Mouse (Mus musculus): ENCODE results near the gene Wnt5b. TPM values are rescaled to one million over a fixed set of nuclear protein-coding genes. Genes with fewer than 3 reads are reported as not detected.

Wnt5b gene
- total and polyA plus RNA-seq, 3 experiments: 0.03 TPM; not detected in 2

DNA sequence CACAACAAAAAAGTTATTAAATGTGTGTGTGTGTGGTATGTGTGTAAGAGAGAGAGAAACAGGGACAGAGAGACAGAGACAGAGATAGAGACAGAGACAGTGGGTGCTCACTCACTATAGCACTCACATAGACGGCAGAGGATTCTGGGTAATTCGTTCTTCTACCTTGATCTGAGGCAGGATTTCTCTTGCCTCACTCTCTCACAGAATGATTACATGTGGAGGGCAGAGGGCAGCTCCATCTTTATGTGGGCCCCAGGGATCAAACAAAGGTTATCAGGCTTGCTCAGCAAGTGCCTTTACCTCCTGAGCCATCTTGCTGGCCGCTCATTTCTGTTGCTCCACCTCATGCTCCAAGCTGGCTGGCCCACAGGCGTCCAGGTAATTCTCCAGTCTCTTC, 109.8 kb downstream of the Wnt5b start:
- Histone ChIP-seq H3K4me1 (ENCODE audit: insufficient read depth, low read depth, low read length) (no peaks in the 10 kb centered on the region), H3K27me3 (ENCODE audit: insufficient read depth, low read length) (peaks cover 19% of the 10 kb centered on the region), H3K4me3 (ENCODE audit: low read depth, low read length) (no peak overlapping the region), H3K9me3 (replicated peaks) (no peaks in the 10 kb centered on the region), H3K36me3 (replicated peaks) (no peaks in the 10 kb centered on the region)
- ATAC-seq (ENCODE audit: extremely low read depth, insufficient number of reproducible peaks, low FRiP score, poor library complexity, severe bottlenecking) (no peak), DNase-seq (ENCODE audit: low spot score) (no peak)
- TF ChIP-seq POLR2AphosphoS5 (IDR thresholded peaks at IDR 0.05; ENCODE audit: insufficient replicate concordance, low read depth, low read length) (no peak), GATA1 (IDR thresholded peaks at IDR 0.05; ENCODE audit: borderline replicate concordance, low read length) (no peak)

DNA sequence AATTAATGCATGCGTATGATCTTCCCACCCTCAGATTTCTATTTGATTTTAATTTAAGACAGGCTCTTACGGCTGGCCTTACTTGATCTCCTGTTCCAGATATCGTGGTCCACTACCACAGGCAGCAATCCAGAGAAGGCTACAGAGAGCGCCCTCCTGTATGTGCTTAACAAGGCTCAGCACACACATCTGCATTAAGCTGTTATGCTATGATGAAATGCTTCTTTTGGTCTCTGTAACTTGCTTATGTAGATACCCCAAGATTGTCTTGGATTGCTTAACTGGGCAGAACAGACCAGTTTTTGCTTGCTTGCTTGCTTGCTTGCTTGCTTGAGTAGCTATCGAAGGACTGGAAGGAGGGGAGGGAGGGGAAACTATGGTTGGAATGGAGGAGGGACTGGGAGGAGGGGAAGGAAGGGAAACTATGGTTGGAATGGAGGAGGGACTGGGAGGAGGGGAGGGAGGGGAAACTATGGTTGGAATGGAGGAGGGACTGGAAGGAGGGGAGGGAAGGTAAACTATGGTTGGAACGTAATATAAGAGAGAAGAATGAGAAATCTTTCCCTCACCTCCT, 112.3 kb downstream of the Wnt5b start:
- H3K9me3 ChIP-seq (replicated peaks): no peaks in the 10 kb centered on the region
- H3K4me1 ChIP-seq (ENCODE audit: insufficient read depth, low read depth, low read length): no peaks in the 10 kb centered on the region
- H3K27me3 ChIP-seq (ENCODE audit: insufficient read depth, low read length): peaks cover 17% of the 10 kb centered on the region
- TF ChIP-seq GATA1 (IDR thresholded peaks at IDR 0.05; ENCODE audit: borderline replicate concordance, low read length): no peak
- TF ChIP-seq CTCF (IDR thresholded peaks at IDR 0.05; ENCODE audit: low read depth, low read length): no peak
- TF ChIP-seq TAL1 (conservative IDR thresholded peaks at IDR 0.05; ENCODE audit: low read depth, low read length): no peak
- TF ChIP-seq GATA2 (IDR thresholded peaks at IDR 0.05; ENCODE audit: borderline replicate concordance, low read depth, low read length): no peak
- no peak for TF ChIP-seq POLR2AphosphoS5 (IDR thresholded peaks at IDR 0.05; ENCODE audit: insufficient replicate concordance, low read depth, low read length)
- H3K4me3 ChIP-seq (ENCODE audit: low read depth, low read length): no peak overlapping the region
- DNase-seq (ENCODE audit: low spot score) (no peak), ATAC-seq (ENCODE audit: extremely low read depth, insufficient number of reproducible peaks, low FRiP score, poor library complexity, severe bottlenecking) (no peak)
- no peaks in the 10 kb centered on the region for H3K36me3 ChIP-seq (replicated peaks)

DNA sequence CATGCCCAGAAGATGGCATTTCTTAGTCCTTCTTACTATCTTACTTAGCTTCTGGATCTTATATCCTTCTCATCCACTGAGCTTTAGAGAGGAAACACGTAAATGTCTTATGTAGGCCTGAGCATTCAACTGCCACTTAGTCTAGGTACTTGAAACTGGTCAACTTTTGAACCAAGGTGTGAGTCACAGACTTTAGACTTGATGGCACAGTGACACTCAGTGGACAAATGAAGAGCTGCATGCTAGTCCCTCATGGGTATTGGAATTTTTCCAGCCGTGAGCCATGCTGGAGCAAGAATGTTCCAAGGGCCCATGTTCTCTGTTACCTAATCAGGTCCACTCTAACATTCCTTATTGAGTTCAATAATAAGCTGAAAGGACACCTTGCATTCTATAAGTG, 113.6 kb downstream of the Wnt5b start:
- H3K4me3 ChIP-seq (ENCODE audit: low read depth, low read length): no peak overlapping the region
- no peak for ATAC-seq (ENCODE audit: extremely low read depth, insufficient number of reproducible peaks, low FRiP score, poor library complexity, severe bottlenecking)
- TF ChIP-seq POLR2AphosphoS5 (IDR thresholded peaks at IDR 0.05; ENCODE audit: insufficient replicate concordance, low read depth, low read length) (no peak), CTCF (IDR thresholded peaks at IDR 0.05; ENCODE audit: low read depth, low read length) (peak; percentile 69)
- no peaks in the 10 kb centered on the region for H3K36me3 ChIP-seq (replicated peaks)
- peak; percentile 23 for DNase-seq (ENCODE audit: low spot score)
- no peaks in the 10 kb centered on the region for H3K4me1 ChIP-seq (ENCODE audit: insufficient read depth, low read depth, low read length)
- no peaks in the 10 kb centered on the region for H3K9me3 ChIP-seq (replicated peaks)
- peaks cover 15% of the 10 kb centered on the region for H3K27me3 ChIP-seq (ENCODE audit: insufficient read depth, low read length)

DNA sequence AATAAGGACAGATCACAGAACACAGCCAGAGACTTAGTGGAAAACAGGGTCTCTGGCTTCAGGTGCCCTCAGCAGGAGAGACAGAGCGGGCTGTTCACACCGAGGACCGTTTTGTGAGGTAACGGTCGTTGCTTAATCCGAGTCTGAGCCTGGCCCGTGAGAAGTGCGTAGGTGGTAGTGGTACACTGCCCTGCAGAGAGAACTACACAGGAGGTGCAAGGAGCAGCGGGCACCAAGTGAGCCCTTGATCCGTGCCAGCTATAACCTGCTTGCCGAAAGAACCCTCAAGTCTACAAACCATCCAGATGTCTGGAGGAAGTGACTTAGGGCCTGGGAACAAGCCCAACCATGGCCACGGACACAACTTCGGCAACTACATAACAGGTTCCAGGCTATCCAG, 114.8 kb downstream of the Wnt5b start:
- no peaks in the 10 kb centered on the region for H3K4me1 ChIP-seq (ENCODE audit: insufficient read depth, low read depth, low read length)
- DNase-seq (ENCODE audit: low spot score): no peak
- ATAC-seq (ENCODE audit: extremely low read depth, insufficient number of reproducible peaks, low FRiP score, poor library complexity, severe bottlenecking): no peak
- H3K9me3 ChIP-seq (replicated peaks): no peaks in the 10 kb centered on the region
- no peak for TF ChIP-seq GATA1 (IDR thresholded peaks at IDR 0.05; ENCODE audit: borderline replicate concordance, low read length)
- H3K27me3 ChIP-seq (ENCODE audit: insufficient read depth, low read length): peaks cover 18% of the 10 kb centered on the region
- H3K4me3 ChIP-seq (ENCODE audit: low read depth, low read length): no peak overlapping the region
- H3K36me3 ChIP-seq (replicated peaks): no peaks in the 10 kb centered on the region

DNA sequence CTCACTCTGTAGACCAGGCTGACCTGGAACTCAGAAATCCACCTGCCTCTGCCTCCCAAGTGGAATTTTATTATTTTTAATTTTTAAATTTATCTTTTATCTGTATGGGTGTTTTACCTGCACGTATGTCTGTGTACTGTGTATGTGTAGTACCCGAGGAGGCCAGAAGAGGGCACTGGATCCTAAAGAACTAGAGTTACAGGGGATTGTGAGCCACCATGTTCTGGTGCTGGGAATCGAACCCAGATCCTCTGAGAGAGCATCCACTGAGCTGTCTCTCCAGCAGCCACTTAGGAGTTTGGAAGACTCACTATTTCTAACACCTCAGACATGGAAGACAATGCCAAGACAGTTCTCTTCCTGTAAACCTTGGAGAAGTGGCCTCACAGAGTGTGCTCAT, 115.5 kb downstream of the Wnt5b start:
- no peaks in the 10 kb centered on the region for H3K9me3 ChIP-seq (replicated peaks)
- peaks cover 18% of the 10 kb centered on the region for H3K27me3 ChIP-seq (ENCODE audit: insufficient read depth, low read length)
- no peak for DNase-seq (ENCODE audit: low spot score)
- no peak for ATAC-seq (ENCODE audit: extremely low read depth, insufficient number of reproducible peaks, low FRiP score, poor library complexity, severe bottlenecking)
- H3K4me3 ChIP-seq (ENCODE audit: low read depth, low read length): no peak overlapping the region
- H3K4me1 ChIP-seq (ENCODE audit: insufficient read depth, low read depth, low read length): no peaks in the 10 kb centered on the region
- TF ChIP-seq GATA1 (IDR thresholded peaks at IDR 0.05; ENCODE audit: borderline replicate concordance, low read length) (no peak), GATA2 (IDR thresholded peaks at IDR 0.05; ENCODE audit: borderline replicate concordance, low read depth, low read length) (no peak), POLR2AphosphoS5 (IDR thresholded peaks at IDR 0.05; ENCODE audit: insufficient replicate concordance, low read depth, low read length) (no peak), TAL1 (conservative IDR thresholded peaks at IDR 0.05; ENCODE audit: low read depth, low read length) (no peak), CTCF (IDR thresholded peaks at IDR 0.05; ENCODE audit: low read depth, low read length) (no peak)
- no peaks in the 10 kb centered on the region for H3K36me3 ChIP-seq (replicated peaks)

DNA sequence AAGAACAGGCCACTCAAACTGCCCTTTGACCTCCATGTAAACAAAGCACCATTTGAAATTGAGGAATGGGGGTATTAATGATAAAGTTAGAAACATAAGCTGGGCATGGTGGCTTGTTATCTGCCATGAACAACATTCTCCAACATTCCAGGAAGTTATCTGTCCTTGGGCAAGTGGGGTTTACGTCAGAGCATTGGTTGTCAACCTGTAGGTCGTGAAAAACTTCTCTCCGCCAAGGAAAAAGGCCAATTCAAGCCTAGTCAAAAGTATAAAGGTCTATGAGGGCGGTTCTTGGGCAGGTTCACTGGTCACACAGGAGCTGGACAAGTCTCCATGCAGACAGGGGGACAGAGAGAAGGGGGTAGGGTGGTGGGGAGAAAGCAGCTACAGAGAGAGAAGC, 123.1 kb downstream of the Wnt5b start:
- Histone ChIP-seq H3K36me3 (replicated peaks) (no peaks in the 10 kb centered on the region), H3K27me3 (ENCODE audit: insufficient read depth, low read length) (peaks cover 17% of the 10 kb centered on the region), H3K4me1 (ENCODE audit: insufficient read depth, low read depth, low read length) (peaks cover 5% of the 10 kb centered on the region), H3K9me3 (replicated peaks) (no peaks in the 10 kb centered on the region), H3K4me3 (ENCODE audit: low read depth, low read length) (no peak overlapping the region)
- DNase-seq (ENCODE audit: low spot score) (no peak), ATAC-seq (ENCODE audit: extremely low read depth, insufficient number of reproducible peaks, low FRiP score, poor library complexity, severe bottlenecking) (no peak)
- TF ChIP-seq POLR2AphosphoS5 (IDR thresholded peaks at IDR 0.05; ENCODE audit: insufficient replicate concordance, low read depth, low read length): no peak
- no peak for TF ChIP-seq CTCF (IDR thresholded peaks at IDR 0.05; ENCODE audit: low read depth, low read length)
- TF ChIP-seq GATA2 (IDR thresholded peaks at IDR 0.05; ENCODE audit: borderline replicate concordance, low read depth, low read length): no peak
- TF ChIP-seq TAL1 (conservative IDR thresholded peaks at IDR 0.05; ENCODE audit: low read depth, low read length): no peak
- TF ChIP-seq GATA1 (IDR thresholded peaks at IDR 0.05; ENCODE audit: borderline replicate concordance, low read length): no peak

DNA sequence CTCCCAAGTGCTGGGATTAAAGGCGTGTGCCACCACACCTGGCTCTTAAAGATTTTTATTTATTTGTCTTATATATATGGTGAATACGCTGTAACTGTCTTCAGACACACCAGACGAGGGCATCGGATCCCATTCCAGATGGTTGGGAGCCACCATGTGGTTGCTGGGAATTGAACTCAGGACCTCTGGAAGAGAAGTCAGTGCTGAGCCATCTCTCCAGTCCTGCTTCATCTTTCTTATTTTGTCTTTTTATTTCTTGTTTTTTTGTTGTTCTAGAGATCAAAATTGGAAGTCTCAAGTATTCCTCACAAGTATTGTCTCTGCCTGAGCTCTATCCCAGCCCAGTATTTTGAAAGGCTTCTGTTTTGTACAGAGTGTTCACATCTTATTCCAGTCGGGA, 123.8 kb downstream of the Wnt5b start:
- Histone ChIP-seq H3K4me3 (ENCODE audit: low read depth, low read length) (no peak overlapping the region), H3K36me3 (replicated peaks) (no peaks in the 10 kb centered on the region), H3K9me3 (replicated peaks) (no peaks in the 10 kb centered on the region), H3K4me1 (ENCODE audit: insufficient read depth, low read depth, low read length) (peaks cover 5% of the 10 kb centered on the region), H3K27me3 (ENCODE audit: insufficient read depth, low read length) (peaks cover 17% of the 10 kb centered on the region)
- ATAC-seq (ENCODE audit: extremely low read depth, insufficient number of reproducible peaks, low FRiP score, poor library complexity, severe bottlenecking) (no peak), DNase-seq (ENCODE audit: low spot score) (no peak)
- TF ChIP-seq TAL1 (conservative IDR thresholded peaks at IDR 0.05; ENCODE audit: low read depth, low read length) (no peak), GATA1 (IDR thresholded peaks at IDR 0.05; ENCODE audit: borderline replicate concordance, low read length) (no peak), GATA2 (IDR thresholded peaks at IDR 0.05; ENCODE audit: borderline replicate concordance, low read depth, low read length) (no peak), CTCF (IDR thresholded peaks at IDR 0.05; ENCODE audit: low read depth, low read length) (no peak), POLR2AphosphoS5 (IDR thresholded peaks at IDR 0.05; ENCODE audit: insufficient replicate concordance, low read depth, low read length) (no peak)

Measured in G1E (cell line).